Mouse (Mus musculus): ENCODE results near the gene Ms4a10. TPM values are rescaled to one million over a fixed set of nuclear protein-coding genes. Genes with fewer than 3 reads are reported as not detected.

Gene Ms4a10
- polyA plus RNA-seq, 3 experiments from 2014 or later: not detected

DNA sequence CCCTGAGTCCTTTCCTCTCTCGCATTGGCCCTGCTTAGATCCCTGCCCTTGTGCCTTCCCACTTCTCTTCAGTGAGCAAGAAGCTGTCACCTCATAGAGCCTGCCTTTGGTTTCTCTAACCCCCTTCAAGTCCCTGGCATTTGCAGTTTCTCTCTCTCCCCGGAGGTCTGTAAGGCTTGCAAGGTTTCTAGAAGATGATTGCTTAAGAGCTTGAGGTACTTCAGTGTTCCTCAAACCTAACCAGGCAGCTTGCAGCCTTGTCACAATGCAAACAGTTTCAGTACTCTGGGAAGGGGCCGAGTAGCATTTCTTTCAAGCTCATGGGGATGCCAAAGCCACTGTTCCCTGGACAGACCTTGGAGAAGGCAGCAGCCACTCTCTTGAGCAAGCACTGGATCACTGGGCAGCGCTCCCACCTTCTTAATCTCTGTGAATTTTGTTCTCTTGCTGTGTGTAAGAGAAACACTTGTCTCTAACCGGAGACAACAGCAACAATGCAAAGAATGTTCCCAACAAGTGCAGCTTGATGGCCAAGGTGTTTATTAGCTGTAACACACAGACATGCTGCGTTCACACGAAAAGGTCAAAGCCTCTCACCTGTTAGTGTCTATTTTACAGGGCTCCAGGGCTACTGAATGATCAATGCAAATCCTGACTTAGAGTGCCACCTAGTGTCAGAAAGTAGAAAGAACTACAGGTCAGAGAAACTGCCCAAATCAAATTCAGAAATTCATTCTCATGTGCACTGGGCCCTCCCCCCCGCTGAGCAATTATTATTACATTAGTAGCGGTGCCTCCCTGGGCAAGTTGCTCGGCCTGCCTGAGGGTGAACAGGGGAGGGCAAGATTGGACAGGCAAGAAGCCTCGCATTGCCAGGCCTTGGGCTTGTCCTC lies 15.1 kb downstream of the Ms4a10 start:
- ATAC-seq: peak; percentile 65

DNA sequence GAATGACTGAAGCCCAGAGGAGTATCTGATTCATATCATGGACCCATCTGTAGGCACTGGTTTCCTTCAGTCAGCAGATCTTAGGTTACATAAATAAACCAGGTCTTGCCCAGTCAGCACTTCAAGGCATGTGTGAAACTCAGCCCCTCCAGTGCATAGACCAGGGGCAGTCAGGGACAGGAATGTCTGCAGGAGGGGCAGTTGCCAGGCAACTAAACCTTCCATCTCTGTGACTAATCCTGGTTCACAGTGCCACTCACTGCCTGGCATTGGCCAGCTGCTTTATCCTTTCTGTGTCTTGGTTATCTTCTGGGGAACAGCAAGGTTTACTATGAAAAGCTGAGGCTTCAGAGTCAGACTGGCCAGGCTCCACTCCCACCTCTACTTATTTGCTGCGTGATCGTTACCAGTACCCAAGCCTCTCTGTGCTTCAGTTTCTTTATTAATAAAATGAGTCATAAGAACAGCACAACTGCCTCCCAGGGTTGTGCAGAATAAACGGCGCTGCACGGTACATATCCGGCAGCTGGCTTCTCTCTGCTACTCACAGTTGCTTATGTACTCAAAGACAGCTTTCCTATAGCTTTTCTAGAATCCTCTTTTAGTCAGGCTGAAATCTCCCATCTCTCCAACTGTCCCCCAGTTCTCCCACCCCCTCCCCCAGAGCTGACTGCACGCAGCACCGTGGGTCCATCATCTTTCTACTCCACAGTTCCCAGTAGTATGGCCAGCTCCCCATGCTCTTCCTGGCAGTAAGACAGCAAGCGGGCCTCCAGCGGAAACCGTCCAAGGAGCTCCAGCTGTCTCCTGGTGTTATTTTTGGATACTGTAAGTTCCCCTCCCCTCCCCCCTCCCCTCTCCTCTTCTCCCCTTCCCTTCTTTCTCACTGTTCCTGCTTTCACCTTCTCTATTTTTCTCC lies 22.2 kb downstream of the Ms4a10 start:
- ATAC-seq: no peak

GRCm38 (mm10) chr19:10949558-10949957 lies 24.9 kb downstream of the Ms4a10 start:
- no peak for ATAC-seq

GRCm38 (mm10) chr19:10949112-10949511 lies 25.4 kb downstream of the Ms4a10 start, which contains the start of gene Ccdc86:
Gene Ccdc86, minus strand, starts transcription at chr19:10949266.
- peak; percentile 96 for ATAC-seq

- no peak for ATAC-seq
These were observed 26.1 kb downstream of the Ms4a10 start for GRCm38 (mm10) chr19:10948416-10948815.

DNA sequence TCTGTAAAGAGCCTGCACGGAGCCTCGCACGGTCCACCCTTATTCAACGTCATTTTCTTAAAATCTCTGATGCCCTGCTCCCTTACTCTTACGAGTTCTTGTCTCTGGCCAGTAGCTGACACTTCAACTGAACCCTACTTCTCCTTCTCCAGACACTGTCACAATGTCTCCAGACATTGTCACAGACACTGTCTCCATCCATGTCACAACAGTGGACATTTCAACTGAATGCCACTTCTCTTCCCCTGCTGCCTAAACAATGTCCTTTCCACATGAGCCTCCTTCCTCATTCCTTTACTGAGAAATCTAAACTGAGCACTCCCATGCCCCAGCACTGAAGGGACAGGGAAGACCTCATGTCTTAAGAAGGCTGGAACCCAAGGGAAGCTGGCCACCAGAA lies 27.3 kb downstream of the Ms4a10 start:
- no peak for ATAC-seq

DNA sequence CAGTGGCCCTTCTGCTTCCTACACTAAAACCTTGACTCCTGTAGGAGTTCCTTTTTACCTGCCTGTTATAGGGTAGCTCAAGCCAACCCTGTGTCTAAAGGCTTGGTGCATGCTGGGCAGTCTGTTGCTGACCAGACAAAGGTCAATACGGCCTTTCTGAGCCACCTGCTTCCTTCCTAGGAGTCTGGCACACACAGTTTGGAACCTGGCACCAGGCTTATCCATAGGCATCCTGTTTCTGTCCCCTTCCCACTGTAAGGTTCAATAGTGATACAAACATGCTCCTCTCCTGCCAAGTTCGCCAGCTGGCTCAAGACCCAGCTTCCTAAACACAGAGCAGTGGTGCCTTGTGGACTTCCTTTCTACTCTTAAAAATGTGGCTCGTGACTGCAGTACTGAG lies 28.0 kb downstream of the Ms4a10 start:
- ATAC-seq: no peak

GRCm38 (mm10) chr19:10943955-10944354 lies 30.5 kb downstream of the Ms4a10 start:
- no peak for ATAC-seq

GRCm38 (mm10) chr19:10940801-10941457 lies 33.5 kb downstream of the Ms4a10 start:
- ATAC-seq: no peak

GRCm38 (mm10) chr19:10940097-10940800 lies 34.2 kb downstream of the Ms4a10 start:
- ATAC-seq: no peak

GRCm38 (mm10) chr19:10938771-10939170 lies 35.7 kb downstream of the Ms4a10 start:
- ATAC-seq: no peak

DNA sequence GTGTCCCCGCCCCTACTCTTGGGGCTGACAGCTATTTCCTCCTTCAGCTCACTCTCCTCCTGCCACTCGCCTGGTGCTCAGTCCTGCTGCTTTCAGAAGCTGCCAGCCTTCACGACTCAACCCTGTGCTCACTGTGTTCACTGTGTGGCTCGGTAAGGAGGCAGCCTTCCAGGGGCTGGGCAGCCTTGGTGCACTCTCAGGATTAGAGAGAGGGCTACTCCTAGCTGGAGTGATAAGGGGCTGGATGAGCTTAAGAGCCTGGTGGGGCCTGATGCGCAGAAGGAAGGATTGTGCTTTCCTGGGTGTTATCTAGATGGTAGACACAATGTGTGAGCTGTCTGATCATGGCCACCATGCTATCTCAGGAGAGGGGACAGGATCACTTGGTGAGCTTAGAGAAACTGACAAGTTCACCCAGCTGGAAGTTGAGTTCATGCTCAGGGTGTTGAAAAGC lies 37.3 kb downstream of the Ms4a10 start, which contains the start of gene Ptgdr2:
Ptgdr2 (plus strand) TSS at position 51 of the 454 bp plus-strand sequence.
- ATAC-seq: no peak

- ATAC-seq: no peak
These were observed 38.4 kb downstream of the Ms4a10 start for GRCm38 (mm10) chr19:10936077-10936476.

- ATAC-seq: no peak
These were observed 39.4 kb downstream of the Ms4a10 start for GRCm38 (mm10) chr19:10935029-10935428.

DNA sequence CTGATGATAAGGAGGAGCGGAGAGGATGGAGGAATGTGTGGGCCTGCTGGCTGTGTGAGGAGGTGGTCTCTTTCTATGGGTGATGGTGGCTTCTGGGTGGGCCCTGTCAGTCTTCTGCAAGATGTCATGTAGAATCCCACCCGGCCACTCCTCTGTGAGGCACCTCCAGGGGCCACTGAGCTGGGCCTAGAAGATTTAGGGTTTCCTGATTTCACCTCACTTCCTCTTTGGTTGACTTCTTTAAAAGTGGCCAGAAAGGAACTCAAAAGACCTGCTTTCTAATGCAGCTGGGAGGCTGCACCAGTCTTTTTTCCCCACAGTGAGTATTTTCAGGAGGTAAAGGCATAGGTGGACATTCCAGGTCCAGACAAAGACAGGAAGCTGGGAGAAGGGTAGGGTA lies 43.8 kb downstream of the Ms4a10 start:
- no peak for ATAC-seq

GRCm38 (mm10) chr19:10926666-10927065 lies 47.8 kb downstream of the Ms4a10 start:
- ATAC-seq: no peak

- no peak for ATAC-seq
These were observed 48.3 kb downstream of the Ms4a10 start for GRCm38 (mm10) chr19:10926123-10926621.

- no peak for ATAC-seq
These were observed 50.2 kb downstream of the Ms4a10 start for GRCm38 (mm10) chr19:10924220-10924619.

GRCm38 (mm10) chr19:10921058-10921457 lies 53.4 kb downstream of the Ms4a10 start:
- ATAC-seq: no peak

- no peak for ATAC-seq
These were observed 53.9 kb downstream of the Ms4a10 start, which contains the start of gene Zp1 for GRCm38 (mm10) chr19:10920532-10920931. Gene Zp1, minus strand, starts transcription at chr19:10920632.

DNA sequence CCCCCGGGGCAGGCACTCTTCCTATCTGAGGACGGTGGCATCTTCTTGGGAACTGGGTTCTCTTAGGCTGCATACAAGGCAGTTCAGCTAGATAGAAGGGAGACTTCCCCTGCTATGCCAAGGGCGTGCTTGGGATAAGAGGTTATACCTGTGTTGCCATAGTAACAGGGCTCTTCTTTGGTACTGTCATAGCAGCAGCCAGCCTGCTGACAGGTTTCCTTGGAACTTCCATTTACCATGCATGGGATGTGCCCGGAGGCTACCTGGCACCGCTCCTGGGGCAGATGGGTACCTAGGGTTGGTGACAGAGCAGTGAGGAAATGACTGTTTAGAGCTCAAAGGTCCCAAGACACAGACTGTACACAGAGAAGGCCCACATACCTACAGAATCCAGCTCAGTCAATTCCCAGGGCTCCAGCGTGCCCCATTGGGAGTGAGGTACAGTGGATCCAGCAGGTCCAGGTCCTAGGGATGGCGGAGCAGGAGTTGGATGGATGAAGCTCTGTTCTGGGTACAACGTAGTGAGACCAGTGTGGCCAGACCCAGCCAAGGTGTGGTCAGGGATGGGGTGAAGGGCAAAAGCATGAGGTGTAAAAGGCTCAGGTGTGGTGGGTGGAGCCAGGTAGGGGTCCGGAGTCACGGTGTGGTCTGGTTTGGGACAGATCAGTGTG lies 56.0 kb downstream of the Ms4a10 start:
- no peak for ATAC-seq

Measured in inflammation-experienced regulatory T-cells, adult 6 months (primary cell).